Mouse (Mus musculus): ENCODE results near the gene Hoxc9. TPM values are rescaled to one million over a fixed set of nuclear protein-coding genes. Genes with fewer than 3 reads are reported as not detected.
A peak's percentile ranks its signal among the peaks of the same experiment; 100 is the strongest.

The Hoxc9 gene
- polyA plus RNA-seq, 1 experiment, result 5.5 TPM

DNA sequence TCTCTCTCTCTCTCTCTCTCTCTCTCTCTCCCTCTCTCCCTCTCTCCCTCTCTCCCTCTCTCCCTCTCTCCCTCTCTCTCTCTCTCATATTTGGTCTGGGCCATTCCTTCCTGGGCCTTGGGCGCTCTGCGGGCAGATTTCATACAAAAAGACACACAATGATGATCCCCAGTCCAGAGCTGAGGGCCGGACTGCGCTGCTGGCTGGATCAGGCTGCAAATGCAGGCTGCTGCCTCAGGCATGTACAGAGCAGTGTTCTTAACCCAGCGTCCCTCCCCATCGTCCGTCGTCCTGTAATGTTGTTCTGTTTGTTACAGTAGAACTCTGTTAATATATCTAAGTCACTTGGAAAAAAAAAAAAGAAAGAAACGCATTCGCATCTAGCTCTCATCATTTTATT lies 8.3 kb downstream of the Hoxc9 start:
- TF ChIP-seq POLR2A (IDR thresholded peaks at IDR 0.05; ENCODE audit: low read depth, low read length) (no peak), CTCF (conservative IDR thresholded peaks at IDR 0.05; ENCODE audit: insufficient read depth, insufficient read length, low read depth, low read length) (no peak)
- no peak overlapping the region for H3K4me3 ChIP-seq (ENCODE audit: insufficient read depth, low read depth, low read length)
- WGBS, result 42% methylated on average over 10 of the region's 10 CpGs

DNA sequence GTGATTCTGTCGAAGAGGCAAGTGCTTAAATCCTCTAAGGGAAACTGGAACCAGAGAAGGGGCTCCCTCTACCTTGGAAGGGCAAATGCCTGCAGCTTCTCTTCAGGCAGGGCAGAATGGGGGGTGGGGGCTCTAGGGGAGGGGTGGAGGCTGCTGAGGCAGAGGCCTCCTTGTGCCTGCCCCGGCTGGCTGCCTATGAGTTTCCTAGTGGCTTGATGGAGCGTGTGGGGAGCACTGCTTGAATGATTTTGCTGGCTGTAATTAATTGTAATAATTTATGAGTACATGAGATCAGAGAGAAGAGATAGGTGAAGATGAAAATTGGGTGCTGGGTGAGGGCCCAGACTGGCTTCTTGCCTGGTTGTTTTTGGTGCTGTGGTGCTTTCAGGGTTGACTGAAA lies 8.7 kb downstream of the Hoxc9 start:
- Histone ChIP-seq H3K27ac (ENCODE audit: insufficient read depth, low read depth, low read length) (no peak overlapping the region), H3K4me1 (ENCODE audit: control insufficient read depth, insufficient read depth, low read length) (peaks cover 2% of the 10 kb centered on the region; the same call in 1 of the 2 replicates), H3K4me3 (ENCODE audit: insufficient read depth, low read depth, low read length) (no peak overlapping the region), H3K27me3 (replicated peaks; ENCODE audit: control insufficient read depth, insufficient read depth, low read length) (no peaks in the 10 kb centered on the region), H3K36me3 (ENCODE audit: control insufficient read depth, insufficient read depth, low read length) (no peaks in the 10 kb centered on the region)
- WGBS, result 42% methylated on average over 3 of the region's 3 CpGs
- DNase-seq, result no peak
- TF ChIP-seq POLR2A (IDR thresholded peaks at IDR 0.05; ENCODE audit: low read depth, low read length) (no peak), CTCF (conservative IDR thresholded peaks at IDR 0.05; ENCODE audit: insufficient read depth, insufficient read length, low read depth, low read length) (no peak)

More for the DNA sequence above, 8.3 kb downstream of the Hoxc9 start:
- Histone ChIP-seq H3K27me3 (replicated peaks; ENCODE audit: control insufficient read depth, insufficient read depth, low read length) (no peaks in the 10 kb centered on the region), H3K27ac (ENCODE audit: insufficient read depth, low read depth, low read length) (no peak overlapping the region), H3K36me3 (ENCODE audit: control insufficient read depth, insufficient read depth, low read length) (no peaks in the 10 kb centered on the region), H3K4me1 (ENCODE audit: control insufficient read depth, insufficient read depth, low read length) (peaks cover 2% of the 10 kb centered on the region; the same call in 1 of the 2 replicates)
- DNase-seq, result no peak

DNA sequence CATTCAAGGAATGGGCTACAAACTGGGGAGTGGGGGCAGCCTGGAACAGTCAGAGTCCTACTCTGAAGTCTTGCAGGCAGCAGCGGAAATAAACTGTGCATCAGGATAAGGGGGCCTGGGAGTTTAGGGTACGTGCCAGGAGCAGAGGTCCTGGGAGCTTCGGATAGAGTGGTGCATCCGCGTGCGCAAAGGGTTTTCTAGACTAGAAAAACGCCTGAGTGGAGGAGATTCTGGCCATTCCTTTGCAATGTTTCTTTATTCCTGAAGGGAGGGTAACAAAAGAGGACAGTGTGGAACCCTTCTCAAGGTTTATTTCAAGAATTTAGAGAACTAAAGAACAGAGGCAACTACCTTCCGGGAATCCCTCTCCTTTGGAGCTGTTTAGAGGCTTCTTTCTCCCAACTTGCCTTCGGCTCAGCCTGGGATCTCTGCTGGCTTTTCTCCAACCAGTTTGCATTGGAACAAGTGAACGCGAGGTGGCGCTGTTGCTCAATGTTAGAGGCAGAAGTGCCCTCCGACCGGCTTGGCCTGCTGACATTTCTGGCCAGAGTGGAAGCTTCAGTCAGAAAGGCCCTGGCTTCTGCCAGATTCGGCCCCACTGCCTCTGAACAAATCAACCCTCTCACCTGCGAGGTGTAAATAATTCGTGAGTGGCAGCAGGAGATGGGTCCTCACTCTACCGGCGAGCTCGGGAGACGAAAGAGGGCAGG lies 11.0 kb downstream of the Hoxc9 start:
- no peaks in the 10 kb centered on the region for H3K27me3 ChIP-seq (replicated peaks; ENCODE audit: control insufficient read depth, insufficient read depth, low read length)
- TF ChIP-seq CTCF (conservative IDR thresholded peaks at IDR 0.05; ENCODE audit: insufficient read depth, insufficient read length, low read depth, low read length) (peak; percentile 98), POLR2A (IDR thresholded peaks at IDR 0.05; ENCODE audit: low read depth, low read length) (no peak)
- H3K4me3 ChIP-seq (ENCODE audit: insufficient read depth, low read depth, low read length), result no peak overlapping the region
- no peak overlapping the region for H3K27ac ChIP-seq (ENCODE audit: insufficient read depth, low read depth, low read length)
- H3K4me1 ChIP-seq (ENCODE audit: control insufficient read depth, insufficient read depth, low read length), result 0 out of 2 replicates have a peak, but pooled peaks cover 2% of the 10 kb centered on the region
- peak; percentile 96 for DNase-seq
- H3K36me3 ChIP-seq (ENCODE audit: control insufficient read depth, insufficient read depth, low read length), result no peaks in the 10 kb centered on the region
- 17% methylated on average over 21 of the region's 21 CpGs for WGBS

DNA sequence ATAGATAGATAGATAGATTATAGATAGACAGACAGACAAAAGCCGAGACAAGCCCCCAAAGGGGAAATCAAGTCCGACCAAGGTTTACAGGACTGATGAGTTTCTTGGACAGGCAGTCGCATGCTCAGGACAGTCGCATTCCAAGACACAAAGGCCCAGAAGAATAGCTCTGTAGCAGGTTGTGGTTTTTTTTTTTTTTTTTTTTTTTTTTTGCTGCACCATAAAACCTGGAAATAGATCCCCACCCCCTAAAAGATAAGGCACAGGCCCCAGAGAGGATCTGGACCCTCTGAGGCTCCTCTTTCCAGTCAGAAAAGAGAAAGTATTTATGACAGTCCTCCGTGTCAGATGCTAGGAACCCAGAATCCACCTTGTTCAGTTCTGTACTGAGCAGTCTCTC lies 11.8 kb downstream of the Hoxc9 start:
- H3K27ac ChIP-seq (ENCODE audit: insufficient read depth, low read depth, low read length), result no peak overlapping the region
- TF ChIP-seq CTCF (conservative IDR thresholded peaks at IDR 0.05; ENCODE audit: insufficient read depth, insufficient read length, low read depth, low read length), result no peak
- TF ChIP-seq POLR2A (IDR thresholded peaks at IDR 0.05; ENCODE audit: low read depth, low read length), result no peak
- WGBS, result 83% methylated on average over 5 of the region's 5 CpGs
- H3K4me1 ChIP-seq (ENCODE audit: control insufficient read depth, insufficient read depth, low read length), result 0 out of 2 replicates have a peak, but pooled peaks cover 2% of the 10 kb centered on the region
- DNase-seq, result no peak
- no peak overlapping the region for H3K4me3 ChIP-seq (ENCODE audit: insufficient read depth, low read depth, low read length)
- H3K36me3 ChIP-seq (ENCODE audit: control insufficient read depth, insufficient read depth, low read length), result no peaks in the 10 kb centered on the region
- no peaks in the 10 kb centered on the region for H3K27me3 ChIP-seq (replicated peaks; ENCODE audit: control insufficient read depth, insufficient read depth, low read length)

DNA sequence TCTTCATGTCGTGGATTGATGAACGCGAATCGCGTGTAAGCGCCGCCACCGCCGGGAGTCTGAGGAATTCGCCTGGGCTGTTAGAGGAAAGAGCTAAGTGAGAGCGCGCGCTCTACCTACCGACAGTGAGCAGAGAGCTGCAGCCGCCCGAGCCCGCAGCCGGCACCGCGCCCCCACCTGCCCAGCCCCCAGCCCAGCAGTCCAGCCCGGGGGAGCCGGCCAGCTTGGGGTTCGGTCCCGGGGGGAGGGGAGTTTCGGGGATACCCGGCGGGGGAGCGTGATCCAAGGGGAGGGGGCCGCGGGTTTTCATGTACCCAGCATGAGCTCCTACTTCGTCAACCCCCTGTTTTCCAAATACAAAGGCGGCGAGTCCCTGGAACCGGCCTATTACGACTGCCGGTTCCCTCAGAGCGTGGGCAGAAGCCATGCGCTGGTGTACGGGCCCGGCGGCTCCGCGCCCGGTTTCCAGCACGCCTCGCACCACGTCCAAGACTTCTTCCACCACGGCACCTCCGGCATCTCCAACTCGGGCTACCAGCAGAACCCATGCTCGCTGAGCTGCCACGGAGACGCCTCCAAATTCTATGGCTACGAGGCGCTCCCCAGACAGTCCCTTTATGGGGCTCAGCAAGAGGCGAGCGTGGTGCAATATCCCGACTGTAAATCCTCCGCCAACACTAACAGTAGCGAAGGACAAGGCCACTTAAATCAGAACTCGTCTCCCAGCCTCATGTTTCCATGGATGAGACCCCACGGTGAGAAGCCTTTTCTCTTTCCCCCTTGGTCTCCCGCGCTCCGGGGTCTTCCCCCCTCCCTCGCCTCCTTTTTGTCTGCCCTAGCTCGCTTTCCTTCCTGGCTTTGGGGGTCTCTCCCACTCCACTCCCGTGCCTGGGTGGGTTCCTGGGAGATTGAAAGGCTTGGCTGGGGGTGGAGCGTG lies 14.5 kb downstream of the Hoxc9 start, which contains the start of gene Hoxc8:
TSS of gene Hoxc8 (plus strand) at position 147 of the 937 bp plus-strand sequence.
- DNase-seq, result no peak
- TF ChIP-seq POLR2A (IDR thresholded peaks at IDR 0.05; ENCODE audit: low read depth, low read length) (no peak), CTCF (conservative IDR thresholded peaks at IDR 0.05; ENCODE audit: insufficient read depth, insufficient read length, low read depth, low read length) (no peak)
- H3K27me3 ChIP-seq (replicated peaks; ENCODE audit: control insufficient read depth, insufficient read depth, low read length), result no peaks in the 10 kb centered on the region
- H3K27ac ChIP-seq (ENCODE audit: insufficient read depth, low read depth, low read length), result peak within 1 kb of the TSS; percentile 47
- H3K4me3 ChIP-seq (ENCODE audit: insufficient read depth, low read depth, low read length), result peak within 1 kb of the TSS; percentile 53
- WGBS, result 13% methylated on average over 69 of the region's 69 CpGs
- H3K36me3 ChIP-seq (ENCODE audit: control insufficient read depth, insufficient read depth, low read length), result no peaks in the 10 kb centered on the region
- 0 out of 2 replicates have a peak, but pooled peaks cover 2% of the 10 kb centered on the region for H3K4me1 ChIP-seq (ENCODE audit: control insufficient read depth, insufficient read depth, low read length)

DNA sequence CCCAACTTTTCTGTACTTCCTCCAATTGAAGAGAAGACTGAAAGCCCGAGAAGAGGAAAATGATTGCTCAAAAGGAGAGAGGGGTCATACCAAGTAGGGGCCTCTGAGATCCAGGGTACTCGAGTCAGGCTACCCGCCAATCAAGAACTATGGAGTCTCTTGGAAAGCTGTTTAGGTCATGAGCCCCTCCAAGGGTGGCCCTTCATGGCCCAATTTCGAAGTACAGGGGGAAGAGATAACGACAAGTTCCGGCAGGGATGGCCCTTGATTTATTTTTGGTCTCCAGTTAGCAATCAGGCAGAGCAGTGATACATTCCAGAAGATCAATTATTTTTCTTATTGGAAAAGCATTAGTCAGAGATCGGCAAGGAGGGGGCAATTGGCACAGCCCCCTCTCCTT lies 15.5 kb downstream of the Hoxc9 start:
- Histone ChIP-seq H3K4me3 (ENCODE audit: insufficient read depth, low read depth, low read length) (peak overlapping the region; percentile 53; the same call in 1 of the 2 replicates), H3K4me1 (ENCODE audit: control insufficient read depth, insufficient read depth, low read length) (0 out of 2 replicates have a peak, but pooled peaks cover 2% of the 10 kb centered on the region), H3K36me3 (ENCODE audit: control insufficient read depth, insufficient read depth, low read length) (no peaks in the 10 kb centered on the region), H3K27ac (ENCODE audit: insufficient read depth, low read depth, low read length) (peak overlapping the region; percentile 47), H3K27me3 (replicated peaks; ENCODE audit: control insufficient read depth, insufficient read depth, low read length) (no peaks in the 10 kb centered on the region)
- no peak for DNase-seq
- 50% methylated on average over 7 of the region's 7 CpGs for WGBS
- TF ChIP-seq CTCF (conservative IDR thresholded peaks at IDR 0.05; ENCODE audit: insufficient read depth, insufficient read length, low read depth, low read length) (no peak), POLR2A (IDR thresholded peaks at IDR 0.05; ENCODE audit: low read depth, low read length) (no peak)
